Mouse (Mus musculus) skeletal muscle tissue, adult 2 months (tissue): ENCODE data around the gene Stra6.

Experiments
- DNase-seq: peaks from one replicate; pipeline ENCODE4 v3.0.0-alpha.2; 2012; ENCODE audit warnings: low read depth, low spot score

The Stra6 gene

DNA sequence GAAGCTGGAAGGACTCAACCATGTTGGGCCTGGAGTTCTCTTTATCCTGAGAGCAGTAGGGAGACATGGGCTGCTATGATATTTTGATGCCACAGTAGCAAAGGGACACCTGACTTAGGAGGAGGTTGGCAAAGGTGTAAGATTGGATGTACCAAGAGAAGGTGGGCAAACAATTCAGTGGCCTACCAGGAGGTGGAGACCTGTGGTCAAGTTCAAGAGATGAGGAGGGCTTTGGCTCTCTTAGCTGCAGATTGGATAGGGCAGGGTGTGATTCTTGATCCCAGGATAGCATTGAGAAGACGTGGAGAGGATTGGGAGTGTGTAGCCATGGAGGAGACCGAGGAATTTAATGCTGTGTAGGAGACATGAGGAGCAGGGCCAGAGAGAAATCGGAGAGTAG, 30.2 kb downstream of the Stra6 start:
- DNase-seq = no peak

DNA sequence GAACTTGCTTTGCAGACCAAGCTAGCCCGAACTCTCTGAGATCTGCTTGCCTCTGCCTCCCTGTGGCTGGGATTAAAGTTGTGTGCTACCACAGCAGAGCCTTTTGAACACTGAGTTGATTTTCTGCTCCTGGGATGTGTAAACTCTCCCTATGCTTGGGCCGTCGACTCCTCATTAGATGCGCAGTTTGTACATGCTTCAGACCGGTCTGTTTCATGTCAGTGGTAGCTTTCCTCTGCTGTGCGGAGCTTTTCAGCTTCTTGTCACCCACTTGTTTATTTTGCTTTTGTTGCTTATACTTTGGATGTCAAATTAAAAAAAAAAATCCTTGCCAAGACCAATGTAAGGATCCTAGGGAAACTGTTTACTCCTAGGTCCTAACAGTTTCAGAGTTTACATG, 32.4 kb downstream of the Stra6 start:
- no peak for DNase-seq

DNA sequence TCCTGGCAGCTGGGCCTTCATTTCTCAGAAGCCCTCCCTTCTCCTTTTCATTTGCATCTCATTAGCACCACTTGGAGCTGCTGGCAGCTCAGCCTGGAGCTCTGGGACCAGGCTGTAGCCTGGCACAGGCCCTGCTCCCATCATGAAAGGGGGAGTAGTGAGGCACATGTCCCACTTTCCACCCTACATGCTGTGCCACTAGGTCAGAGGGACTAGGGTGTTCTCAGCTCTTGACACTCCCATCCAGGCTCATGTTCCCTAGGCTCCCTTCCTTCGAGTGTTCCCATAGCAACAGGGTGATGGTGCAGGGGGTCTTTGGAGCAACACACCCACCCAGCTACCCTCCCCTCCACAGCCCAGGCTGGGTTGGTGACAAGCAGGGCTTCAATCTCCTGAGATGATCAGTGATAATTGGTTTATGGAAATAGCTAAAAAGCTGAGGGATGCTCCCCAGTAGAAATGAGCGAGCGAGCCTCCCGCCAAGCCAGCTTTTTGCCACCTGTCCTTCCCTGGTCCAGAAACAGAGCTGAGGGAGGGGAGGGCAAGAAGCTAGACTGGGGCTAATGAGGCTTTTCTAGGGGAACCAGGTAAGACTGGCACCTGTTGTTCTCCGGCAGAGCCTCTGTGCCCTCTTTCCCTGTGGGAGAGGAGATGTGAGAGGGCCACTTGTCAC, 33.2 kb downstream of the Stra6 start:
- DNase-seq = no peak

GRCm38 (mm10) chr9:58099836-58100565, 36.4 kb downstream of the Stra6 start:
- DNase-seq = no peak

DNA sequence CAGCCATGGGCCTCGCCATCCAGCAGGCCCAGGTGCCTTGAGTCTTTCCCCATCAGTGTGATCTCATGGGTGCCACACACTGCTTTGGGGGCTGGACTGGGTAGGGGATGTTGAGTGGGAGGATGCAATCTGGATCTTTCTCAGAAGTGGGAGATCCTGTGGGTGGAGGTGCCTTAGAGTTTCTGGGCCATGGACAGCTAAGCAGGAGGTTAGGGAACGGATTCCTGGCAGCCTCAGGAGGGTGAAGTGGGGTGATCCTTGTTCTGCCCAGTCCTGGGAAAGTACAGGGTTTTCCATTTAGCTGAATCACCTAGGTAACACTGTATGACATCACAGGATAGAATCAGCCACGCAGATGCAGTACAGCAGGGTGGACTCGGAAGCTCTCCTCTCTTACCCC, 38.4 kb downstream of the Stra6 start:
- DNase-seq = no peak

DNA sequence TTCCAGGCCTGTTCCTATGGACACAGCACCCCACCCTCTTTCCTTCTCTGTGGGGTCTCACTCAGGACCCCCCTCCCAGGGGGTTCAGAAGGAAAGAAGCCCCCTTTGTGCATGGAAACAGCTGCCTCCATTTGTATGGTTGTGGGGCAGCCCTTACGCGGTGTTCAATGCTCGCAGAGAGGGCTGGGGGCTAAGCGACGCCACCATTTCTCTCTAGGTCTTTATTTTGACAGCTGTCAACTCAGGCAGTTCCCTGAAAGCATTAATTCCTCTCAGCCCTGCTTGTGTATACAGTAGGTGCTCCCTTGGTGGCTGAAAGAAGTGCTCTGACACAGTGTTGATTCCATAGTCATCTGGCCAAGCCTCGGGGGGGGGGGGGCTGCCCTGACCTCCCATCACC, 40.1 kb downstream of the Stra6 start:
- DNase-seq = no peak

DNA sequence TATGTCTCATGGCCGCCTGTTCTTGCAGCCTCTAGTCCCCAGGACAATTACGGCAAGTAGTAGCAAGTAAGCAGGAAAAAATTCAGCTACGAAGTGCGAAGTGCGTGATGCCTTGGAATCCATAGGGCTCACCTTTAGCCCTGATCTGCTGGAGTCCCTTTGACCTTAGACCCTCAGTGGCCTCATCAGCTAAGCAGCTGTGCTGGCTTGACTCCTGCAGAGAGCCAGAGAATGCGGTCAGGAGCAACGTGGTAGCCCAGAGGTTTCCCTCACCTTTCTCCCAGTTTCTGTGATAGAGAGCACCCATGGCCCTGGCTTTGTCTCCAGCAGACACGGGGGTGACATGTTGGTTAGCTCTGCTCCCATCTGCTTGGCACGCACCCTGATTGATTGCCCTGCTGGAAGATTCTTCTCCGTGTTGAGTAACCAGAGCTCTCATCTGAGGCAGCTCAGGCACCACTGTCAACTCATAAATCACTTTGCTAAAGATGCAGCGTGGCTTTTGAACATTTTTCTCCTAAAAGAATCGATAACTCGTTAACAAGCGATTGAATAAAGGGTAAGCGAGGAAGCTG, 42.1 kb downstream of the Stra6 start:
- no peak for DNase-seq

GRCm38 (mm10) chr9:58107494-58107893, 43.9 kb downstream of the Stra6 start:
- no peak for DNase-seq

DNA sequence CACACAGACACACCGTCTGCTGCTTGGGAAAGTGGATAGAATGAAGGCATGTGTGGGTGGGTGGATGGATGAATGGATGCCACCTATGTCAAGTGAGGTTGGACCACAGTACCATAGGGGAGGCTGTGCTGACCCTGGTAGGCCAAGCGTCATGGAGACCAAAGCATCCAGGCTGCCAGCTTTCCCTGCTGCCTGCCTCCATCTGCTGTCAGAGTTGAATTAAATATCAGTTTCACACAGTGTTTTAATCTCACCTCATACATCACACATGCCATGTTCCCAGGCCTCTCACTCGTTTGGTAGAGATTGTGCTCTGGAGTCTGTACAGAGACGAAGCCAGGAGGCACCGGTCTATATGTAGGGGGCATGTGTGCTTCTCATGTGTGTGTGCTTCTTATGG, 47.2 kb downstream of the Stra6 start:
- DNase-seq = no peak

GRCm38 (mm10) chr9:58111431-58111830, 47.8 kb downstream of the Stra6 start:
- DNase-seq = no peak

DNA sequence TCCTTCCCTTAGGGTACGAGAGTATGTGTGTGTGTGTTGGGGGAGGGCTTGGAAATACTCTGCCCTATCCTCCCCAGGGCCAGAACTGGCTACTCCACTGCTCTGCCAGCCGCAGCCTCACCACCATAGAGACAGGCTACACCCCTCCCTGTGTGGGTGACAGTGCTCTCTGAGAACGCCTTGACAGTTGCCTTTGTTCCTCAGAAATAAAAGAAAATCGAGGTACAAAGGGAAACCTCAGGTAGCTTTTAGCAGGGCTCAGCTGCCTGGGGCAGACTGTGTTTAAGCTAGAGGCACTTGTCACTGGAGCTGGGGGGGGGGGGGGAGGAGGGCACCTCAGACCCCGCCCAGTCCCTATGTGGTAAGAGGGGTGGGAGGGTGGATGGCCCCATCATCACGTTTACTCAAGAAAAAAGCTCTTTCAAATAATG, 48.7 kb downstream of the Stra6 start:
- no peak for DNase-seq

DNA sequence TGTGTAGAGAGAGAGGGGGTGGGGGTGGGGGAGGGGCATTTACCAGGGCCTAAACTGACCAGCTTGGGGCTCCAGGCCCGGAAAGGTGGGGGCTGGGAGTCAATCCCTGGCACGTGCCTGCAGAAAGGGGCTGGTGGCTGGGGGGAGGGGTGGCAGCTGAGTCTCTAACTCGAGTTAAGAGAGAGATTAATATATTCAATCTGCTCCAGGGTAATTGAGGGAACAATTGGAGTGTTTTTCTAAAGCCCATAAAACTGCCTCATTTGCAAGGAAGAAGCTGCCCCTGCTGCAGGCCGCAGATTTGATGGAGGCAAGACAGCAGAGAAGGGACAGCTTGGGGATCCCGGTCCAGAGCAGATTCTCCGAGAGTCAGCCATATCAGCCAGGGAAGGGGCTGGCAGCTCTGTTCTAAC, 49.3 kb downstream of the Stra6 start:
- no peak for DNase-seq

GRCm38 (mm10) chr9:58113279-58113884, 49.8 kb downstream of the Stra6 start:
- DNase-seq = no peak

- no peak for DNase-seq
These were observed 50.4 kb downstream of the Stra6 start for GRCm38 (mm10) chr9:58114019-58114418.

DNA sequence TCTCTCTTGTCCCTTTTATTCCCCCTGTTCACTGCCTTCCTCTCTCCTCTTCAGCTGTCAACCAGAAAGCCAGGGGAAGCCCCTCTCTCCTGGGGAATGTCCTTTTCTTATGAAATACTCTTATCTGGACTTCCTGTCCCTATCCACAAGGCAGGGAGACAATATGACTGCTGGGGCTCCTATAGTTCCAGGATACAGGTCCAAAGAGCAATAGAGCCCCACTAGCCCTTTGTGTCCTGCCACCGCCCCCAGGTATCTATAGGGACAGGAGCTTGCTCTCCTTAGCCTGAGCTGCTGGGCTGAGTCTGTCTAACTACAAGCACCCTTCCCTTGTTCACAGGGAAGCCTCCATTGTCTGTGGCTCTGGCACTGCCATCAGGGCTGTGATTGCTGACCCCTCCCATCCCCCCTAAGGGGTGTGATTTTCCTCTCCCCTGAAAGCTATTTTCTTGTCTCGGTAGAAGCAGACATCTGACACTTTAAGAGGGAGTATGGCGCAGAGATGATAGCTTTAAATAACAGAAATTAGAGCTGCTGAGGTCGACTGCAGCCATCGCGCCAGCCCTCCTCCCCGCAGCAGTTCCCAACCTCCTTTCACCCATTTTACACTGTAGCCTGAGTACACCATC, 51.8 kb downstream of the Stra6 start:
- no peak for DNase-seq

GRCm38 (mm10) chr9:58116024-58116651, 52.5 kb downstream of the Stra6 start:
- DNase-seq = no peak

DNA sequence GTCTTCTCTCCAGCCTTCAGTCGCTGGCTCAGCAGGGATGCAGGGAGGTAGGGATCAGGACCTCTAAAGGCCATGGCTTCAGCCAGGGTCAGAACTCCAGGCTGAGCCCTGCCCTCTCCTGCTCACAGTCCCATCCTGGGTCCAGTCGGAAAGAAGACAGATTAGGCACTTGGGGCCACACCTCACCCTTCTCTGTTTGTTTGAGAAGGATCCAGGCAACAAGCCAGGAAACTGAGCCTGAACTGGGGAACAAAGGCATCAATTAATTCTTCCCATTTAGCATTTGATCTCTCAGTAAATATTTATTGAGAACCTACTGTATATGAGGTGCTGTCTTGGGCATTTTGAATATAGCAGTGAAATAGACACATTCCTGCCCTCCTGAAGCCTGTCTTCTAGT, 55.1 kb downstream of the Stra6 start, which contains the start of gene Ccdc33:
TSS of gene Ccdc33 (minus strand) at position 153 of the 400 bp plus-strand sequence.
- no peak for DNase-seq

DNA sequence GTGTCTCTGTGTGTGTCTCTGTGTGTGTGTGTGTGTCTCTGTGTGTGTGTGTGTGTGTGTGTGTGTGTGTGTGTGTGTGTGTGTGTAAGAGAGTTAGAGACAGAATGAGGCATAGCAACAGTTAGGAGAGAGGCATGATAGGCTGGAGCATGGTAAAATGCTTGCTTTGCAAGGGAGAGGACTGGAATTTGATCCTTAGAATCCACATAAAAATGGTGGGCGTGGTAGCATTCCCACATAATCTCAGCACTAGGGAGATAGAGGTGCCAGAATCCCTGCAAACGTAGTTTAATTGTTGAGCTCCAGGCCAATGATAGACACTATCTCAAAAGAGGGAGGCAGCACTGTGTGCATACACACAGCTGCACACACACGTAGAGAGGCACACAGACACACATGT, 61.5 kb downstream of the Stra6 start:
- DNase-seq = no peak

GRCm38 (mm10) chr9:58125811-58126210, 62.2 kb downstream of the Stra6 start:
- no peak for DNase-seq

DNA sequence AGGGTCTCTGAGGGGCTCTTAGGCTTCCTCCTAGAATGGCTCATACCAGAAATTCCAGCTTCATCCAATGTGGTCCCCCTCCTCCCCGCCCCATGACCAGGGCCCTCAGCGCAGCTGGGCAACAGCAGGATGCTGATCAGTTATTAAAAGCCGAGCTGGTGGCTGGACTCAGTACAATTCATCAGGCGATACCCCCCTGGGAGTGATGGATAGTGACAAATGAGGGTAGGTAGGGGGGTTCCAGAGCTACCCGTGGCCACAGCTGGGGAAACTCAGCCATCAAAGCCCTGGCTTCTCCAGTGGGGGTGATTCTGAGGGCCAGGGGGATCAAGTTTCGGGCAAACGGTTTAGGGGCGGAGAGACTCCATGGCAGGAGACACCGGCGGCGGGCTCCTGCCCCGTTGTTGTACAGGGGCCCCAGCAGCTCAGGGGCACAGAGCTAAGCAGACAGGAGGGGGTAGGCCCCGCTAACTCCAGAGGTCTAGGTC, 65.4 kb downstream of the Stra6 start:
- DNase-seq = no peak

- no peak for DNase-seq
These were observed 65.9 kb downstream of the Stra6 start for GRCm38 (mm10) chr9:58129508-58129907.
